20 mouse cellular contexts compared by ENCODE assay signal in genomic region chr12:75825458-75825857, GRCm38 (mm10). TPM values are rescaled to one million over a fixed set of nuclear protein-coding genes. Genes with fewer than 3 reads are reported as not detected.
DNase-seq lines count a peak whose midpoint lies in the region; ATAC-seq lines count a peak whose summit lies in the region.
"Had no signal": no experiment of that assay in that cellular context is flagged by ENCODE, and none has a peak within 500 bp of the region (broad histone marks: within the 10 kb centered on the region; RNA-seq: fewer than 3 reads in every experiment).

No protein-coding gene starts in this region.

- no peak overlapping the region for H3K4me3 ChIP-seq in heart, embryonic 13.5 days
- H3K4me3 ChIP-seq: embryonic facial prominence, embryonic 12.5 days; forebrain, embryonic 15.5 days; heart, adult 2 months; hindbrain, embryonic 15.5 days had no signal

- no peak for DNase-seq in heart, postnatal 14 days
- DNase-seq in thymus, postnatal 10 days (ENCODE audit: low spot score in 2 of 2) = no peak
- no peak for DNase-seq in gastrocnemius, postnatal 36 days
- DNase-seq: adrenal gland, adult 2 months; adrenal gland, postnatal 36 days; cerebellum, adult 11 months; cerebellum, adult 8-10 months; cerebellum, postnatal 14 days; heart, adult 2 months; heart, postnatal 36 days had no signal

- no peak overlapping the region for H3K4me2 ChIP-seq in heart, embryonic 13.5 days
- H3K4me2 ChIP-seq: embryonic facial prominence, embryonic 12.5 days; forebrain, embryonic 15.5 days; heart, embryonic 11.5 days; hindbrain, embryonic 15.5 days had no signal

- H3K9ac ChIP-seq in heart, embryonic 13.5 days = no peak overlapping the region
- H3K9ac ChIP-seq: embryonic facial prominence, embryonic 12.5 days; forebrain, embryonic 15.5 days; hindbrain, embryonic 15.5 days had no signal

- no peaks in the 10 kb centered on the region for H3K9me3 ChIP-seq in heart, embryonic 13.5 days
- H3K9me3 ChIP-seq: embryonic facial prominence, embryonic 12.5 days; forebrain, embryonic 15.5 days; hindbrain, embryonic 15.5 days had no signal

- peaks cover 73% of the 10 kb centered on the region for H3K4me1 ChIP-seq in heart, embryonic 13.5 days
- H3K4me1 ChIP-seq: hindbrain, embryonic 15.5 days had no signal

- peak overlapping the region; percentile 45; the same call in 1 of the 2 replicates for H3K27ac ChIP-seq in heart, embryonic 13.5 days (replicated peaks)
- H3K27ac ChIP-seq: embryonic facial prominence, embryonic 12.5 days; forebrain, embryonic 15.5 days; heart, adult 2 months; hindbrain, embryonic 15.5 days had no signal

- 86% methylated on average over 7 of the region's 7 CpGs for WGBS in heart, embryonic 13.5 days

- ATAC-seq in heart, embryonic 13.5 days (ENCODE audit: extremely low read depth, insufficient number of reproducible peaks, low FRiP score, low TSS enrichment) = no peak
- peak; percentile 63 for ATAC-seq in activated CD4-positive, CD25-positive, alpha-beta regulatory T cell, adult 4 months
- peak; percentile 81 for ATAC-seq in megakaryocyte, adult 5-6 weeks (ENCODE audit: poor library complexity, severe bottlenecking)
- no peak for ATAC-seq in monocyte, adult 5-6 weeks (replicated peaks; ENCODE audit: insufficient number of reproducible peaks, low FRiP score, low TSS enrichment, poor library complexity, severe bottlenecking)
- ATAC-seq: forebrain, embryonic 15.5 days; Patski had no signal

- H3K36me3 ChIP-seq in heart, embryonic 13.5 days = peaks cover 1% of the 10 kb centered on the region; the same call in 1 of the 2 replicates
- H3K36me3 ChIP-seq: embryonic facial prominence, embryonic 12.5 days; forebrain, embryonic 15.5 days; hindbrain, embryonic 15.5 days had no signal

- no peaks in the 10 kb centered on the region for H3K27me3 ChIP-seq in heart, embryonic 13.5 days (replicated peaks)
- H3K27me3 ChIP-seq: CH12.LX; embryonic facial prominence, embryonic 12.5 days; forebrain, embryonic 15.5 days; hindbrain, embryonic 15.5 days; Patski had no signal

- intact Hi-C loops in heart, postnatal 14 days (cut with DNase I) = no loop called here
- intact Hi-C loops in gastrocnemius, postnatal 36 days (cut with DNase I) = no loop called here

RNA-seq across cellular contexts. Expression of gene Syne2, which starts 7.5 kb away (rescaled TPM):
- polyA plus RNA-seq in heart, embryonic 13.5 days (2015; fragmentation: Nextera tagmentation; extraction: Ambion mirVana) = 45.3 and 49.6 TPM in 2 replicates
- total RNA-seq in heart, postnatal 14 days (2021) = 10 to 100 TPM; 44.8 to 47.9 TPM
- polyA plus RNA-seq in activated CD4-positive, CD25-positive, alpha-beta regulatory T cell, adult 4 months (2017; shearing (Covaris generic)) = 10 to 100 TPM; 12.7 to 14.6 TPM
- 17.4 and 17.8 TPM in 2 replicates for total RNA-seq in megakaryocyte, adult 5-6 weeks (2015)
- total RNA-seq in megakaryocyte, adult 5-6 weeks (2017) = 31.6 and 34.6 TPM in 2 replicates
- total RNA-seq in gastrocnemius, postnatal 36 days (2021) = 10 to 100 TPM; 14.3 to 15.5 TPM
- total RNA-seq in monocyte, adult 5-6 weeks (2017) = 17.7 to 27.1 TPM (median 22.0 TPM) in 3 replicates

Comparison
In these comparisons a context has a peak if more than half of its experiments do, and no peak if none do; other contexts are left out.
1. ATAC-seq: peak in activated CD4-positive, CD25-positive, alpha-beta regulatory T cell, adult 4 months (single experiment) and megakaryocyte, adult 5-6 weeks (single experiment); none in heart, embryonic 13.5 days (single experiment) and monocyte, adult 5-6 weeks (single experiment).